Mouse (Mus musculus): ENCODE data around the gene Iqschfp. TPM values are rescaled to one million over a fixed set of nuclear protein-coding genes. Genes with fewer than 3 reads are reported as not detected.

Gene Iqschfp
- polyA plus RNA-seq, 1 experiment = not detected

DNA sequence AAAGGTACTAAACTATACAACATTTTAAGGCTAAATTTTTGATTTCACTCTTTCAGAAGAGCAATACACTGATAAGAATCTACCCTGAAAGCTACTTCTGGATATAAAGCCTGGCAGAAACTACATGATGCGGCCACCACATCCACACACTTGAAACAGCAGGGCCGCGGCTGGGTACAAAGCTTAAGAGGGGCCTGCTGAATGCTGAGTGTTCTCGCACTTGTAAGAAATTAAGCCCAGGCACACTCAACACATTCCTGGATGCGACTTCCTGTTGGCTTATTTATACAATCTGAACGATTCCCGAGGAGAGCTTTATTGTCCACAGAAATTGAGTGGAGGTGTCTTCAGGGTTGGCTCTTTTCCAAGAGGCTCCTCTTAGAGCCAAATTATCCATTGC is 625.2 kb downstream of the Iqschfp start:
- no peak overlapping the region for H3K4me3 ChIP-seq (replicated peaks)
- H3K4me1 ChIP-seq = peaks cover 22% of the 10 kb centered on the region
- TF ChIP-seq GATA1 (IDR thresholded peaks at IDR 0.05; ENCODE audit: borderline replicate concordance, low read length) (no peak), FLI1 (IDR thresholded peaks at IDR 0.05; ENCODE audit: low read length) (no peak)
- H3K36me3 ChIP-seq (replicated peaks; ENCODE audit: low read length) = no peaks in the 10 kb centered on the region
- H3K9me3 ChIP-seq = no peaks in the 10 kb centered on the region
- H3K27me3 ChIP-seq (replicated peaks) = no peaks in the 10 kb centered on the region

GRCm38 (mm10) chr3:68518041-68518440 is 626.0 kb downstream of the Iqschfp start:
- no peaks in the 10 kb centered on the region for H3K27me3 ChIP-seq (replicated peaks)
- peaks cover 15% of the 10 kb centered on the region for H3K4me1 ChIP-seq
- H3K4me3 ChIP-seq (replicated peaks) = no peak overlapping the region
- H3K9me3 ChIP-seq = no peaks in the 10 kb centered on the region
- no peaks in the 10 kb centered on the region for H3K36me3 ChIP-seq (replicated peaks; ENCODE audit: low read length)
- TF ChIP-seq FLI1 (IDR thresholded peaks at IDR 0.05; ENCODE audit: low read length) = no peak
- TF ChIP-seq GATA1 (IDR thresholded peaks at IDR 0.05; ENCODE audit: borderline replicate concordance, low read length) = no peak

GRCm38 (mm10) chr3:68518586-68518985 is 626.6 kb downstream of the Iqschfp start:
- Histone ChIP-seq H3K36me3 (replicated peaks; ENCODE audit: low read length) (no peaks in the 10 kb centered on the region), H3K9me3 (no peaks in the 10 kb centered on the region), H3K4me3 (replicated peaks) (no peak overlapping the region), H3K27me3 (replicated peaks) (no peaks in the 10 kb centered on the region), H3K4me1 (peaks cover 13% of the 10 kb centered on the region)
- no peak for TF ChIP-seq FLI1 (IDR thresholded peaks at IDR 0.05; ENCODE audit: low read length)
- no peak for TF ChIP-seq GATA1 (IDR thresholded peaks at IDR 0.05; ENCODE audit: borderline replicate concordance, low read length)

- Histone ChIP-seq H3K4me1 (peaks cover 4% of the 10 kb centered on the region), H3K9me3 (no peaks in the 10 kb centered on the region), H3K36me3 (replicated peaks; ENCODE audit: low read length) (no peaks in the 10 kb centered on the region), H3K27me3 (replicated peaks) (peaks cover 5% of the 10 kb centered on the region), H3K4me3 (replicated peaks) (no peak overlapping the region)
- no peak for TF ChIP-seq GATA1 (IDR thresholded peaks at IDR 0.05; ENCODE audit: borderline replicate concordance, low read length)
- no peak for TF ChIP-seq FLI1 (IDR thresholded peaks at IDR 0.05; ENCODE audit: low read length)
These were observed 633.4 kb downstream of the Iqschfp start for GRCm38 (mm10) chr3:68525361-68525878.

GRCm38 (mm10) chr3:68526416-68526815 is 634.4 kb downstream of the Iqschfp start:
- Histone ChIP-seq H3K4me1 (peaks cover 4% of the 10 kb centered on the region), H3K36me3 (replicated peaks; ENCODE audit: low read length) (no peaks in the 10 kb centered on the region), H3K9me3 (no peaks in the 10 kb centered on the region), H3K4me3 (replicated peaks) (no peak overlapping the region), H3K27me3 (replicated peaks) (peaks cover 5% of the 10 kb centered on the region)
- TF ChIP-seq GATA1 (IDR thresholded peaks at IDR 0.05; ENCODE audit: borderline replicate concordance, low read length) (no peak), FLI1 (IDR thresholded peaks at IDR 0.05; ENCODE audit: low read length) (no peak)

DNA sequence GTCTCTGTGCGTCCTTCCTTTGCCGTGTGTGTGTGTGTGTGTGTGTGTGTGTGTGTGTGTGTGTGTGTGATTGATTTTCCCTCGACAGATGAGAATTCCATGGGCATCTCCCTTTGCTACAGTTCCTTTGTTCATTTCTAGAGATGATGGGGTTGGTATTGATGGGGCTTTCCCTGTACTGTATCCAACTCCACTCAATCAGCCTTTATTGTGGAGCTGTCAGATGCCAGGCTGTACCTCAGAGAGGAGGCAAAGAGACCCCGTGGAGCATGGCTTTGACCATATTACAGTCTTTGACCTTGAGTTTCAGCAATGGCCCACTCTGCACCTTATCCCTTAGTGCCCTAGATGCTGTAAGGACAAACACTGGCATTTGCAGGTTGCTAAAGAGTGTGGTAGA is 635.1 kb downstream of the Iqschfp start:
- no peak overlapping the region for H3K4me3 ChIP-seq (replicated peaks)
- TF ChIP-seq FLI1 (IDR thresholded peaks at IDR 0.05; ENCODE audit: low read length) = no peak
- no peak for TF ChIP-seq GATA1 (IDR thresholded peaks at IDR 0.05; ENCODE audit: borderline replicate concordance, low read length)
- peaks cover 10% of the 10 kb centered on the region for H3K27me3 ChIP-seq (replicated peaks)
- no peaks in the 10 kb centered on the region for H3K36me3 ChIP-seq (replicated peaks; ENCODE audit: low read length)
- no peaks in the 10 kb centered on the region for H3K9me3 ChIP-seq
- peaks cover 4% of the 10 kb centered on the region for H3K4me1 ChIP-seq

- H3K36me3 ChIP-seq (replicated peaks; ENCODE audit: low read length) = no peaks in the 10 kb centered on the region
- H3K27me3 ChIP-seq (replicated peaks) = peaks cover 8% of the 10 kb centered on the region
These were observed 639.9 kb downstream of the Iqschfp start for GRCm38 (mm10) chr3:68531908-68532307.

GRCm38 (mm10) chr3:68534571-68535051 is 642.6 kb downstream of the Iqschfp start:
- Histone ChIP-seq H3K36me3 (replicated peaks; ENCODE audit: low read length) (no peaks in the 10 kb centered on the region), H3K4me3 (replicated peaks) (no peak overlapping the region), H3K9me3 (peaks cover 10% of the 10 kb centered on the region), H3K4me1 (peaks cover 4% of the 10 kb centered on the region; the same call in 1 of the 2 replicates), H3K27me3 (replicated peaks) (peaks cover 5% of the 10 kb centered on the region)
- TF ChIP-seq FLI1 (IDR thresholded peaks at IDR 0.05; ENCODE audit: low read length) = no peak
- no peak for TF ChIP-seq GATA1 (IDR thresholded peaks at IDR 0.05; ENCODE audit: borderline replicate concordance, low read length)

More at GRCm38 (mm10) chr3:68531908-68532307, 639.9 kb downstream of the Iqschfp start:
- TF ChIP-seq GATA1 (IDR thresholded peaks at IDR 0.05; ENCODE audit: borderline replicate concordance, low read length) (no peak), FLI1 (IDR thresholded peaks at IDR 0.05; ENCODE audit: low read length) (no peak)
- Histone ChIP-seq H3K4me1 (peaks cover 4% of the 10 kb centered on the region; the same call in 1 of the 2 replicates), H3K9me3 (peaks cover 9% of the 10 kb centered on the region), H3K4me3 (replicated peaks) (no peak overlapping the region)

DNA sequence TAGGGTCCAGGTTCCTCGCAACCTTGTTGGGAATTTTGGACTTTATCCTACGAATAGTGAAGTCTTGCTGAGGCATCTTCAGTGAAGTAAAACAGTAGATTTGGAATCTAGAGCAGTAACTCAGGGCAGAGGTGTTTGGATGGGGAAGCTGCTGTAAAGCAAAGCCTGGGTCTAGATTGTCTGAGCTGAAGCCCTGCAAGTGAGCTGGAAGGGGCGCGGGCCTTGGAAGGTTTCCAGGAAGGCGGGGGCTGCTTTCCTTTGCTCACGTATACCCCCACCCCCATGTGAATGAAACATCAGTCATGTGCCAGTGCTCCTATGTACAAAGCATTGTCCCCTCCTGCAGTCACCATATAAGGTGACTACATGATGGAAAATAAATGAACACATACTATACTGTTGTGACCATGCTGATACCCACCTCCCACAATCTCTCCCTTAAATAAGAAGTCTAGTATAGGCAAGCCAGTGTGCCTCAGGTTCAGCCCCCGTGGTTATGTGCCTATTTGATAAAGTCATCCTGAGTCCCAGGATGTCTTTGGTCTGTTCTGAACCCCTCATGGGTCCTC is 643.2 kb downstream of the Iqschfp start:
- Histone ChIP-seq H3K4me3 (replicated peaks) (no peak overlapping the region), H3K36me3 (replicated peaks; ENCODE audit: low read length) (no peaks in the 10 kb centered on the region)

GRCm38 (mm10) chr3:68536071-68536470 is 644.0 kb downstream of the Iqschfp start:
- no peak for TF ChIP-seq FLI1 (IDR thresholded peaks at IDR 0.05; ENCODE audit: low read length)
- Histone ChIP-seq H3K27me3 (replicated peaks) (peaks cover 5% of the 10 kb centered on the region), H3K4me3 (replicated peaks) (no peak overlapping the region), H3K36me3 (replicated peaks; ENCODE audit: low read length) (no peaks in the 10 kb centered on the region), H3K4me1 (peaks cover 12% of the 10 kb centered on the region), H3K9me3 (peaks cover 10% of the 10 kb centered on the region)

More for the DNA sequence above, 643.2 kb downstream of the Iqschfp start:
- TF ChIP-seq GATA1 (IDR thresholded peaks at IDR 0.05; ENCODE audit: borderline replicate concordance, low read length) (no peak), FLI1 (IDR thresholded peaks at IDR 0.05; ENCODE audit: low read length) (no peak)
- peaks cover 10% of the 10 kb centered on the region for H3K9me3 ChIP-seq
- peaks cover 7% of the 10 kb centered on the region for H3K4me1 ChIP-seq
- H3K27me3 ChIP-seq (replicated peaks) = peaks cover 5% of the 10 kb centered on the region

Measured in megakaryocyte, embryonic 14.5 days (primary cell).